Mouse (Mus musculus) forebrain, postnatal 0 days (tissue): ENCODE data around the gene Ccl9. TPM values are rescaled to one million over a fixed set of nuclear protein-coding genes. Genes with fewer than 3 reads are reported as not detected.

Experiments
- ATAC-seq: fragments of 200-750 bp; cut with Nextera tagmentation; 2 replicates; pipeline ENCODE4 v1.8.0; 2017; ENCODE audit warnings: mild to moderate bottlenecking, moderate library complexity
- DNase-seq: peaks from one replicate; pipeline ENCODE4 v3.0.0-alpha.2; 2015
- H3K27ac ChIP-seq: fragments of 300-500 bp; sonication (generic); 2 replicates; pipeline ENCODE4 v1.5.1; 2014; ENCODE audit warnings: low read depth, mild to moderate bottlenecking, antibody characterized with exemption, low read length, moderate library complexity, mixed read lengths
- H3K27me3 ChIP-seq: fragments of 300-500 bp; sonication (generic); 2 replicates; pipeline ENCODE4 v1.6.1; 2014; ENCODE audit warnings: mild to moderate bottlenecking, low read length, mixed read lengths; ENCODE audit not compliant: insufficient read depth
- H3K36me3 ChIP-seq: fragments of 300-500 bp; sonication (generic); 2 replicates; pipeline ENCODE4 v1.6.1; 2014; ENCODE audit warnings: mild to moderate bottlenecking, moderate library complexity; ENCODE audit not compliant: insufficient read depth
- H3K4me1 ChIP-seq: fragments of 300-500 bp; sonication (generic); 2 replicates; pipeline ENCODE4 v1.6.1; 2014; ENCODE audit warnings: antibody characterized with exemption; ENCODE audit not compliant: insufficient read depth
- H3K4me2 ChIP-seq: fragments of 300-500 bp; sonication (generic); 2 replicates; pipeline ENCODE4 v1.6.1; 2014; ENCODE audit warnings: low read depth, mild to moderate bottlenecking, moderate library complexity
- H3K4me3 ChIP-seq: fragments of 300-500 bp; sonication (generic); 2 replicates; pipeline ENCODE4 v1.5.1; 2014; ENCODE audit warnings: low read depth, low read length, mixed read lengths
- H3K9ac ChIP-seq: fragments of 300-500 bp; sonication (generic); 2 replicates; pipeline ENCODE4 v1.6.1; 2014; ENCODE audit warnings: mild to moderate bottlenecking
- H3K9me3 ChIP-seq: fragments of 300-500 bp; sonication (generic); 2 replicates; pipeline ENCODE4 v1.6.1; 2016; ENCODE audit warnings: low read length
- CTCF ChIP-seq: sonication (generic); IDR thresholded peaks from 2 replicates; pipeline ENCODE4 v1.5.1; 2016; ENCODE audit warnings: antibody characterized with exemption, control low read depth, low read depth
- WGBS: fragments of 180-500 bp; shearing (Covaris S2); extraction: QIAGEN DNeasy Blood & Tissue Kit; methylation state at CpG from one replicate; pipeline ENCODE4 v1.1.7; 2014; 5-methylcytosine and 5-hydroxymethylcytosine counted together
- polyA plus RNA-seq: library from polyadenylated mRNA; unstranded; fragments of >200 nt; fragmentation: Nextera tagmentation; extraction: Ambion mirVana; gene quantifications from 2 replicates; pipeline ENCODE4 v1.2.1, GENCODE M21; 2015
- total RNA-seq: library from RNA; depleted of rRNA; stranded (reverse); fragments of >200 nt; gene quantifications from 2 replicates; pipeline ENCODE4 v1.2.3, GENCODE M21; 2014

Gene Ccl9
- total and polyA plus RNA-seq, 2 experiments from 2014 or later: 1.8 to 2.5 TPM

- no peaks in the 10 kb centered on the region for H3K36me3 ChIP-seq
- H3K9ac ChIP-seq: no peak overlapping the region
- WGBS: 76% methylated on average over 3 of the region's 3 CpGs
- H3K4me2 ChIP-seq: no peak overlapping the region
- DNase-seq (no peak), ATAC-seq (no peak)
- H3K27me3 ChIP-seq: no peaks in the 10 kb centered on the region
- no peaks in the 10 kb centered on the region for H3K4me1 ChIP-seq
- H3K4me3 ChIP-seq: no peak overlapping the region
- no peak overlapping the region for H3K27ac ChIP-seq
- H3K9me3 ChIP-seq: no peaks in the 10 kb centered on the region
- no peak for TF ChIP-seq CTCF
These were observed 563 bp upstream of the Ccl9 start for GRCm38 (mm10) chr11:83578999-83579398.

- ATAC-seq (no peak), DNase-seq (no peak)
- no peak for TF ChIP-seq CTCF
- Histone ChIP-seq H3K27me3 (no peaks in the 10 kb centered on the region), H3K4me3 (no peak overlapping the region), H3K36me3 (no peaks in the 10 kb centered on the region), H3K9ac (no peak overlapping the region), H3K4me2 (no peak overlapping the region), H3K9me3 (no peaks in the 10 kb centered on the region), H3K27ac (no peak overlapping the region), H3K4me1 (no peaks in the 10 kb centered on the region)
- WGBS: 85% methylated on average over 4 of the region's 4 CpGs
These were observed 1.4 kb downstream of the Ccl9 start for GRCm38 (mm10) chr11:83576927-83577555.

GRCm38 (mm10) chr11:83572834-83573233, 5.6 kb downstream of the Ccl9 start:
- 73% methylated on average over 9 of the region's 9 CpGs for WGBS
- H3K9me3 ChIP-seq: no peaks in the 10 kb centered on the region
- no peaks in the 10 kb centered on the region for H3K36me3 ChIP-seq
- no peak overlapping the region for H3K9ac ChIP-seq
- TF ChIP-seq CTCF: no peak
- no peak overlapping the region for H3K4me2 ChIP-seq
- H3K4me1 ChIP-seq: no peaks in the 10 kb centered on the region
- no peak overlapping the region for H3K27ac ChIP-seq
- no peak for ATAC-seq
- DNase-seq: no peak
- H3K4me3 ChIP-seq: no peak overlapping the region
- H3K27me3 ChIP-seq: no peaks in the 10 kb centered on the region

GRCm38 (mm10) chr11:83572223-83572622, 6.2 kb downstream of the Ccl9 start:
- WGBS: 91% methylated on average over 8 of the region's 8 CpGs
- Histone ChIP-seq H3K9ac (no peak overlapping the region), H3K9me3 (no peaks in the 10 kb centered on the region), H3K27me3 (no peaks in the 10 kb centered on the region), H3K4me1 (no peaks in the 10 kb centered on the region), H3K4me2 (no peak overlapping the region), H3K27ac (no peak overlapping the region), H3K36me3 (no peaks in the 10 kb centered on the region), H3K4me3 (no peak overlapping the region)
- TF ChIP-seq CTCF: no peak
- ATAC-seq (no peak), DNase-seq (no peak)

- Histone ChIP-seq H3K4me1 (no peaks in the 10 kb centered on the region), H3K27me3 (no peaks in the 10 kb centered on the region), H3K36me3 (no peaks in the 10 kb centered on the region), H3K9ac (no peak overlapping the region), H3K4me2 (no peak overlapping the region), H3K9me3 (no peaks in the 10 kb centered on the region), H3K4me3 (no peak overlapping the region), H3K27ac (no peak overlapping the region)
- WGBS: 84% methylated on average over 2 of the region's 2 CpGs
- ATAC-seq (no peak), DNase-seq (no peak)
- TF ChIP-seq CTCF: no peak
These were observed 8.2 kb downstream of the Ccl9 start for GRCm38 (mm10) chr11:83570189-83570588.

- Histone ChIP-seq H3K9me3 (no peaks in the 10 kb centered on the region), H3K4me2 (no peak overlapping the region), H3K4me1 (no peaks in the 10 kb centered on the region), H3K4me3 (no peak overlapping the region), H3K36me3 (no peaks in the 10 kb centered on the region), H3K27me3 (no peaks in the 10 kb centered on the region), H3K9ac (no peak overlapping the region), H3K27ac (no peak overlapping the region)
- no peak for TF ChIP-seq CTCF
- DNase-seq (no peak), ATAC-seq (no peak)
- WGBS: 97% methylated on average over 7 of the region's 7 CpGs
These were observed 9.2 kb downstream of the Ccl9 start for GRCm38 (mm10) chr11:83569249-83569648.

GRCm38 (mm10) chr11:83568786-83569185, 9.7 kb downstream of the Ccl9 start:
- H3K4me1 ChIP-seq: no peaks in the 10 kb centered on the region
- no peaks in the 10 kb centered on the region for H3K27me3 ChIP-seq
- H3K9me3 ChIP-seq: no peaks in the 10 kb centered on the region
- H3K9ac ChIP-seq: no peak overlapping the region
- no peaks in the 10 kb centered on the region for H3K36me3 ChIP-seq
- H3K27ac ChIP-seq: no peak overlapping the region
- DNase-seq: no peak
- WGBS: 89% methylated on average over 3 of the region's 3 CpGs
- TF ChIP-seq CTCF: no peak
- ATAC-seq: no peak
- no peak overlapping the region for H3K4me3 ChIP-seq
- H3K4me2 ChIP-seq: no peak overlapping the region
